Mouse (Mus musculus): Measurements from ENCODE around the gene Pik3r2.
"Not testable (repeated sequence)": the region's sequence is repeated elsewhere in the genome, so short reads cannot be mapped to it uniquely, and the experiment has no call there.

Gene Pik3r2

GRCm38 (mm10) chr8:70776496-70777444 is at the start of gene Pik3r2:
Pik3r2 (minus strand) TSS chr8:70776713.
- in situ Hi-C loops (cut with MboI; ENCODE audit: low sequenced_read_pairs) = no loop called here

- in situ Hi-C loops (cut with MboI; ENCODE audit: low sequenced_read_pairs) = no loop called here
Observed at GRCm38 (mm10) chr8:70825816-70826215, 49.3 kb upstream of the Pik3r2 start.

- in situ Hi-C loops (cut with MboI; ENCODE audit: low sequenced_read_pairs) = no loop called here
Observed at GRCm38 (mm10) chr8:70823802-70824201, 47.3 kb upstream of the Pik3r2 start.

- in situ Hi-C loops (cut with MboI; ENCODE audit: low sequenced_read_pairs) = not testable (repeated sequence)
Observed at GRCm38 (mm10) chr8:70822594-70822993, 46.1 kb upstream of the Pik3r2 start.

DNA sequence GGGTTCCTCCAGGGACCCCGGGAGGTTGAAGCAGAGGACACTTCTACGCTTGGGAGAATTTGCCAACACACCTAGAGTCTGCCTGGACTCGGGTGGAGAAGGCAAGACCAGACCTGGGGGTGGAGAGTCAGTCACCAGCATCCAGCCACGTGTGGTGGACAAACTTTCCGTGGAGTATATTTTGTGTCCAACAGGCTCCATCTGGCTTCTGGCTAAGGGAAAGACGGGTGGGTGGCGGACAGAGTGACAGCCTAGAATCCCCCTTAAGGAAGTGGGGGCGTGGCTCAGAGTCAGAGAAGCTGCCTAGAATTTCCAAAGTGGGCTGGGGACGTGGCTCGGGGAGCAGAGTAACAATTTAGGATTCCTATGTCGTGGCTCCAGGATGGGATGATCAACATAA is 45.5 kb upstream of the Pik3r2 start:
- in situ Hi-C loops (cut with MboI; ENCODE audit: low sequenced_read_pairs) = no loop called here

GRCm38 (mm10) chr8:70821399-70821962 is 45.0 kb upstream of the Pik3r2 start:
- in situ Hi-C loops (cut with MboI; ENCODE audit: low sequenced_read_pairs) = no loop called here

GRCm38 (mm10) chr8:70820101-70820935 is 43.8 kb upstream of the Pik3r2 start:
- in situ Hi-C loops (cut with MboI; ENCODE audit: low sequenced_read_pairs) = no loop called here

GRCm38 (mm10) chr8:70816679-70817078 is 40.2 kb upstream of the Pik3r2 start:
- in situ Hi-C loops (cut with MboI; ENCODE audit: low sequenced_read_pairs) = no loop called here

DNA sequence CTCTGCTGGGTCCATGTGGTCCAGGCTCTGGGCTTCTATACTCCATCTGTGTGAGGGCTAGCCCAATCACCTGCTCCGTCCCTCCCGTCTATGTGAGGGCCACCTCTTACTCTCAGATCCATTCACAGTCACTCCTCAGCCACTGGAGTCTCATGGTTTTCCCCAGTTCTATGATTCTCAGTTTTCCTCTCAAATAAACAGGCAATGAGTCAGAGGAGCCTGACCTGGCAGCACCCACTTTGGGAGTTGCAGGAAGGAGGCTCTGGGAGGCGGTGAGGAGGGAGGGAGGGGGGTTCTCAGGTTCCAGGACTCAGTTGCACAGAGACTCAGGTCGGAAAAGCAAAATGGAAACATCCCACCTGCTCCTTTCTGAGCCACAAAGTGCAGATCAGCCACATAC is 36.4 kb upstream of the Pik3r2 start:
- in situ Hi-C loops (cut with MboI; ENCODE audit: low sequenced_read_pairs) = no loop called here

DNA sequence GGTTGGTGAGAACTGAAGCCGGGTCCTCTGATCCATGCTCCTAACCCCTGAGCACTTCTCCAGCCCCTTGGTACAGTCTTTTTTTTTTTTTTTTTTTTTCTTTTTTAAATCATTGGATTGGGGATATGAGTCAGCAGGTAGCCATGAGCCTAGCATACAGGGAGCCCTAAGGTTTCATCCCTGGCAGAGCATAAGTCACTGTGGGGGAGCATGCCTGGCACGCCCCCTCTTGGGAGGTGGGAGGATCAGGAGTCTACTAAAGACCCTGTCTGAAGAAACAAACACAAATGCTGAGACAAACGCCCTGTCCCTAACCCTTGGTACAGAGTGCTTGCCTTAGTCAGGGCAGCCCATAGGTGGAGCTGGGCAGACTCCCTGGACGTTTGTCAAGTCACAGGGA is 35.5 kb upstream of the Pik3r2 start:
- in situ Hi-C loops (cut with MboI; ENCODE audit: low sequenced_read_pairs) = no loop called here

- in situ Hi-C loops (cut with MboI; ENCODE audit: low sequenced_read_pairs) = no loop called here
Observed at GRCm38 (mm10) chr8:70810962-70811680, 34.6 kb upstream of the Pik3r2 start.

- in situ Hi-C loops (cut with MboI; ENCODE audit: low sequenced_read_pairs) = no loop called here
Observed at GRCm38 (mm10) chr8:70808955-70809701, 32.6 kb upstream of the Pik3r2 start.

GRCm38 (mm10) chr8:70808239-70808638 is 31.7 kb upstream of the Pik3r2 start, which contains the start of gene Il12rb1:
Il12rb1 (plus strand) TSS chr8:70808449.
- in situ Hi-C loops (cut with MboI; ENCODE audit: low sequenced_read_pairs) = no loop called here

DNA sequence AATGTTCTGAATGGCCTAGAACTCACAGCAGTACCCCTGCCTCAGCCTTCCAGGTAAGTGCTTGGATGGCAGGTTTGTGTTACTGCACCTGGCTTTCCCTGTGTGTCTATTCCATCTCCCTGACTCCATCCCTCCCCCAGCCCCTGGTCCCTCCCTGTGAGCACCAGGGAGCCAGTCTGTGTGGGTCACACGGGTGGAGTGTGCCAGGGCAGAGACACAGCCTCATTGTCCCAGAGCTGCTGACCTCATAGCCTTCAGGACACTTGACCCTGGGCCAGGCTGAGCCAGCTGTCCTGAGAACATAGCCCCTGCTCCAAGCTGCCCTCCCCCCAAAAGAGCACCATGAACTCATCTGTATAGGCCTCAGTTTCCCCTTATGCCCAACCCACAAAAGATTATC is 30.8 kb upstream of the Pik3r2 start:
- in situ Hi-C loops (cut with MboI; ENCODE audit: low sequenced_read_pairs) = no loop called here

DNA sequence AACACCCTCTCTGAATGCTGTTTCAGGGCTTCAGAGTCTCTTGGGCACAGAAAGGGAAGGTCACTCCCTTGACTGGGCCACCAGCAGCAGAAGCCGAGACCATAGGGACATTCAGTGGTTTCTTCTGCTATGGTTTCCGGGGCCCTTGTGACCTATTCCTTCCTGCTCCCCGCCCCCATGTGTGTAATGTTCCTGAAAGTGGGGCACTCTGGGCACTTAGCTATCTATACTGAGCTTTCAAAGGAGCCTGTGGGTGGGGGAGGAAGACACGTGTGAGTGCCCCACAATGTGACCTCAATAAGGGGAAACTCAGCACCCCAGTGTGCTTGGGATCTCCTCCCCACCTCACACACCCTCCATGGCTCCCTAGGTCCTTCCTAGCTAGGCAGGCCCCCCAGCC is 30.0 kb upstream of the Pik3r2 start:
- in situ Hi-C loops (cut with MboI; ENCODE audit: low sequenced_read_pairs) = no loop called here

GRCm38 (mm10) chr8:70804481-70805206 is 28.1 kb upstream of the Pik3r2 start, which contains the start of gene Mast3:
Mast3 (minus strand) TSS chr8:70805054.
- in situ Hi-C loops (cut with MboI; ENCODE audit: low sequenced_read_pairs) = no loop called here

GRCm38 (mm10) chr8:70803761-70804480 is 27.4 kb upstream of the Pik3r2 start:
- in situ Hi-C loops (cut with MboI; ENCODE audit: low sequenced_read_pairs) = no loop called here

DNA sequence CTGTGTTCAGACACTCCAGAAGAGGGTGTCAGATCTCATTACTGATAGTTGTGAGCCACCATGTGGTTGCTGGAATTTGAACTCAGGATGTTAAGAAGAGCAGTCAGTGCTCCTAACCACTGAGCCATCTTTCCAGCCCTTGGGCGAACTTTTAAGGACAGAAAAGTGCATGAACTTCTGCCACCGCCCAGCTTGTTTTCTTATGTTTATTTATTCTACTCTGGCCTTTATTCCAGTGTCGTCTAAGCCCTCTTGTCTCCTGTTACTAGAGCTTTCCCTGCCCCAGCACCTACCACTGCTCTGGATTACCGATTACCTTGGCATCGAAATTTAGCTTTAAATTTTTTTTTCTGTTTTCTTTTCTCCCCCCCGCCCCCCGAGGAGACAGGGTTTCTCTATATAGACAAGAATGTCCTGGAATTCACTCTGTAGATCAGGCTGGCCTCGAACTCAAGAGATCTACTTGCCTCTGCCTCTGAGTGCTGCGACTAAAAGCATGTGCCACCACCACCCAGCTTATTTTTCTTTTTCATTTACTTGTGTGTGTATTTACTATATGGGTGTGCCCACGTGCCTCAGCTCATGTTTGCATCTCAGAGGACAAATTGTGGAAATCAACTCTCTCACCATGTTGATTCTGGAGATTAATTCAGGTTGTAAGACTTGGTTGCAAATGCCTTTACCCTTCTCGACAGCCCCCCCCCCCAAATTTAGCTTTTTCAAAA is 26.4 kb upstream of the Pik3r2 start:
- in situ Hi-C loops (cut with MboI; ENCODE audit: low sequenced_read_pairs) = no loop called here
